Mouse (Mus musculus): ENCODE results near the gene Bhlhe41.

Gene Bhlhe41

DNA sequence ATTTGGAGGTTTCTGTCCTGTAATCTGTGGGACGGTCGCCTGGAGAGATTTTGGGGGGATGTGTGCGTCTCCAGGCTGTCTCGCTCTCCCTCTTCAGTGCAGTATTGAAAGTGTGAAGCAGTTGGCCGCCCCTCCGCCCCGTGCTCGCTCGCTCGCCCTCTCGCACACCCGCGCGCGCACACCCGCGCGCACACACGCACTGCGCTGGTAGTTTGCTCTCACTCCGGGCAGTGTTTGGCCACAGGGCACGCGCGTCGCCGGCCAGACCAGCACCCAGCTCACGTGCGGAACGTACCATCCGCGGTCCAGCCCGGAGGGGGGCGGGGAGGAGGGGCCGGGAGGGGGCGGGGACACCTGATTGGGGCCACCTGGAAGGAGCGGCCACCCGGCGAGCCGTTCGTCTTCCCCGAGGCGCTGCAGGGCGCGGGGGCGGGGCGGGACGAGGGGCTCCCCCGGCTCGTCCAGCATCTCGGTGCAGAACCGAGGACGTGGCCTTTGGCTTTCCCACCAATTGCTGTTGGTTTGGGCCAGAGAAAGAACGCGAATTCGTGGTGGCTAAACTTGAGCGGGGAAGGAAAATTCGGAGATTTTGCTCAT, at the start of gene Bhlhe41:
TSS of gene Bhlhe41 (minus strand) at position 270 of the 597 bp plus-strand sequence.
- DNase-seq, result peak; percentile 38

GRCm38 (mm10) chr6:145912232-145912631, 46.9 kb upstream of the Bhlhe41 start:
- no peak for DNase-seq

- no peak for DNase-seq
Measured at GRCm38 (mm10) chr6:145910469-145911426, 45.4 kb upstream of the Bhlhe41 start.

GRCm38 (mm10) chr6:145909943-145910342, 44.6 kb upstream of the Bhlhe41 start:
- no peak for DNase-seq

DNA sequence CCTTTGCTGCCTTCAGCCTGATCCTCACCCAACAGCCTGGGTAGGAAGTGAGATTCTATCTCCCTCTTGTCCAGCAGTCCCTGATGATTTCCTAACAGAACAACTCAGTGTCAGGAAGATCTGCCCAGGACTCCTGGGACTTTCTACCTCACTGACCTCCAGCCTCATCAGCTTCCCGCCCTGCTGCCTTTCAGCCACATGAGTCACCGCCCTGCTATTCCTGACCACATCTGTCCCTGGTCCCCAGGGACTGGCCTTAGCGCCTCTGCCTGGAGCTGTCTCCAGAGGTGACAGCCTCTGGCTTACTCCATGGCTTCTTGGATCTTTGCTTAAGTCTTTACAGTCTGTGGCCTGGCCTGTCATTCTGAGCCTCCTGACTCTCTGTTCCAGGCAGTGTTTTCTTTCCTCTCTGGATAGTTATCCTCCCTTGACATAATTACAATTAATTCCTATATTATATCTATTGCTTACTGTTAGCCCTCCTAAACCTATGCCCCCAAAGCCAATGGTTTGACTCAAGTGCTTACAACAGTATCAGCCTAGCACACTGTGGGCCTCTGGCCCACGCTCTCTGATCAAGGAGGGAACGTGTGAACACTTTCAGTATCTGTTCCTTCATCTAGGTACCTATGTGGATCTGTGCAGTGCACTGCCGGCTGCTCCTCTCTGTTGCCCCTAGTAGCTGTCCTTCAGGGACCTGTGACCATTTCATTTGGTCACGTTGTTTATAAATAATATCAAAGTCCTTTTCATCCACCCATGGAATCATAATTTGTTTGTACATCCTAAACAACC, 40.9 kb upstream of the Bhlhe41 start:
- DNase-seq, result no peak

GRCm38 (mm10) chr6:145904616-145905015, 39.3 kb upstream of the Bhlhe41 start:
- DNase-seq, result no peak

- DNase-seq, result no peak
Measured at GRCm38 (mm10) chr6:145904169-145904568, 38.8 kb upstream of the Bhlhe41 start.

DNA sequence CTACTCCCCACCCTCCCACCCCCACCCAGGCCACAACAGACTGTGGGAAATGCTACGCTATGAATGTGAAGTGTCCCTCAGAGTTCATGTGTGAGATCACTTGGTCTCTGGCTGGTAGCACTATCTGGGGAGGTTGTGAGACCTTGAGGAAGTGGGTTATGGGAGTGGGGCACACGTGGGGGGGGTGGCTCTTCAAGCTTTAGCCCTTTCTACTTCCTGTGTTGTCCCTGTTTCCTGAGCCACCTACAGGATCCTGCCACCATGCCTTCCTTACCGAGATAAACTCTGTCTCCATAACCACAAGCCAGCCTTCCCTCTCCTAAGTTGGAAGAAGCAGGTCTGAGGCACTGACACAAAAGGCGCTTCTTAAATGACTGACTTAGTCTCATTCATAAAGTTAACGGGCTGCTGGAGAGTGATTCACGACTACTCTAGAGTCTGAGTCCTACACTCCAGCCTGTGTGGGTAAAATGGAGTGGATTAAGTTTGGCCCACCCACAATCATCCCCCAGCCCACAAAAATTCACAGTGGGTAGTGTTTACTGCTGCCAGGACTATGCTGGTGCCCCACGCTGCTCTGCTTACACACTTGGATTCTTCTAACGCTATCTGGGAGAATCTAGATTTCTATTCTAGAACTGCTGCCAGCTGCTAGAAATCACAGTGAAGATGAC, 29.4 kb upstream of the Bhlhe41 start:
- DNase-seq, result no peak

DNA sequence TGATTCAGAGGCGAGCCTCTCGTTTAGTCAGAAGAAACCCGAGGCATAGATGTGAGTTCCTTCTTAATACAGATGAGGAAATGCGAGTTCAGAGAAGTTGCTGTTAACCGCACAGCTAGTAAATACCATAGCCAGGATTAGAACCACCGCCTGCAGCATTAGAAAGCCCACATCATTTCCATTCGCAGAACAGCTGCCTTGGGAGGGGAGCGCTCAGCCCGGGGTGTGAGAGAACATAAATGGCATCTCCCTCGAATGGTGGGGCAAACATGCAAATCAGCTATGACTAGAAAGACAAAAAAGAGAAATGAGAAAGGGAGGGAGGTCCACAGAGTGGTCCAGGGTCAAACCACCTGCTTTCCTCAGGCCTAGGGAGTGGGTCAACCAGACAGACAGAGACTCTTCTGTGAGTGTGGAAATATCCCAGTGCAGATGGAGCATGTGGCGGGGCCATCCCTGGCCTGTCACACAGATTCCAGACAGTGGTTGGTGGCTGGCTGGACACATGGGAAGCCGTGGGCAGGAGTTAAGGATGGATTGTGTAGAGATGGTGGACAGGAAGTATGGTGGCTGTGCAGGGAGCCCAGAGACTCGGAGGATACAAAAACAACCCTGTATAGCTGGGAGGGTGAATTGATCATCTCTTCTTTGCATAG, 28.1 kb upstream of the Bhlhe41 start:
- no peak for DNase-seq

- DNase-seq, result no peak
Measured at GRCm38 (mm10) chr6:145892381-145893265, 27.3 kb upstream of the Bhlhe41 start.

- no peak for DNase-seq
Measured at GRCm38 (mm10) chr6:145891951-145892350, 26.6 kb upstream of the Bhlhe41 start.

- DNase-seq, result no peak
Measured at GRCm38 (mm10) chr6:145887719-145888118, 22.4 kb upstream of the Bhlhe41 start.

DNA sequence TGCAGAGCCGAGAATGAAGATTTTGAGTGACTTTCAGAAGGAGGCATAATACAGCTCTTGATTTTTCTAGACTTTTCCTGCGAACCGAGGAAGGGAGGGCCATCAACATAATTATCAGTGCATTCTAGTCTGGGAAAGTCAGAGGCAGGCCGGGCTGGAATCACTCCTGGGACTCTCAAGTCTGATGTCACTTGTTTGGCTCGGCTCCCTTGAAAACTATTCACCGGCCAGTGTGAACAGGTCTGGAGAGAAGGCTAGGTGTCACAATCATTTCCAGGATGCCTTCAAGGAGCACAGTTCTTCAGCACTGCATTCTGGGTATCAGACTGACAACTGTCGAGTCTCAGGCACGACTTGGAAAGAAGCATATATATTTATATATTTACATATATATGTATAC, 20.9 kb upstream of the Bhlhe41 start:
- DNase-seq, result no peak

DNA sequence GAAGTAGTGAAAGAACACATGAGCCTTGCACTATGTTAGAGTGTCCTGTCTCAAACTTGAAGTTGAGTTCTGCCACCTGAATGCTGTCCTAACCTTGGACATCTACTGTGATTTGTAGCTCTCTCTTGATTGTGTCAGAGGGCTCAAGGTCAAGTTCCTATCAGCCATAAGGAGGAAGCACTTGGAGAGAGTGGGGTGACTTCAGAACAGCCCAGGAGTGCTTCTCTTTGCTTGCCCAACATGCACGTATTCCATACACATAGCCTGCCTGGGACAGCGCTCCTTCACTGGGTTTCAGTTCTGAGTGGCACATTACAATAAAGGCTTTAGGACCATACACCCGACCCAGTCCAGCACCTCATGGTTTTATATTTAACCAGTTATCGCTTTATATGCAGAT, 19.7 kb upstream of the Bhlhe41 start:
- DNase-seq, result no peak

GRCm38 (mm10) chr6:145883668-145884067, 18.3 kb upstream of the Bhlhe41 start:
- no peak for DNase-seq

DNA sequence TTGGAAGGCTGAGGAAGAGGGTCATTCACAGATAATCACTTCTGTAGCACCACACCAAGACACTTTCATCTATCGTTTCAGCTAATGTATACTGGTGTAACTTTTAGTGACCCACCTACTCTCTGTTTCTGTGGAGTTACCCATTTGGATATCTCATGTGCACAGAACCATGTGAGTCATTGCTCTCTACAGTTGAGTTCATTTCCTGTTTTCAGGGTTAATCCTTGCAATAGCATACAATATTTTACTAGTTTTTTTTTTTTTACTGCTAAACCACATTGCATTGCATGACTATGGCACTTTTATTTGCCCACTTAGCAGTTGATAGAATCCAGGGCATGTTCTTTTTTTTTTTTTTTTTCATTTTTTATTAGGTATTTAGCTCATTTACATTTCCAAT, 17.7 kb upstream of the Bhlhe41 start:
- DNase-seq, result no peak

- DNase-seq, result no peak
Measured at GRCm38 (mm10) chr6:145880609-145881008, 15.3 kb upstream of the Bhlhe41 start.

GRCm38 (mm10) chr6:145876986-145877735, 11.8 kb upstream of the Bhlhe41 start:
- DNase-seq, result no peak

DNA sequence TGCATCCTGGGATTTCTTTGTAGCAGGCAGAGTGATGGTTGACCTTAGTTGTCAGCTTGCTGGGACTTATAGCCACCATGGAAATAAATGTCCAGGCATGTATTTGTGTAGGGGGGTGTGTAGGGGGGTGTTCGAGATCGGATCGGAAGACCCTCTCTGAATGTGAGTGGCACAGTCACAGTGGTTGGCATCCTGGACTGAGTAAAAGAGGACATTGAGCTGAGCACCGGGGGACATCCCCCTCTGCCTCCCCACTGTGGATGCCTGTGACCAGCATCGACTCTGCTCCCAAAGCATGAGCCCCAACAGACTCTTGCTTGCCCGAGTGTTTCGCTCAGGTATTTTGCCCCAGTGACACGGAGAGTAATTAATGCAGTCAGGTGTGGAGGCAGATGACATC, 8.0 kb upstream of the Bhlhe41 start:
- no peak for DNase-seq

DNA sequence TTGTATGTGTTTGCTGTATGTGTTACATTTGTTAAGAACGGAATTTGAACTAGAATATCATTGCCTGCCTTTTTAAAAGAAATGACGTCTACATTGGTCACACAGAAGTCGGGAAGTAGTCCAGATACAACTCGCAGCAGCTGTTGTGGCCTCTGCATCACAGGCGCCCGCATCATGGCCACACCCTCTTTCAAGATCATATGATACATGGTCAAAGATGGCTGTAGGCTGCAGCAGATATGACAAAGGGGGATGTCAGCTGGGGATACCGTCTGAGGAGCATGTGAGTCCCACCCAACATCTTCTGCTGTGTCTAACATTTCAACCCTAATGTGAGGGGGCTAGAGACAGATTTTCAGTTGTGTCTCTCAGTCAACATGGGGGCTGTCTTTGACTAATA, 6.7 kb upstream of the Bhlhe41 start:
- no peak for DNase-seq
